Comparison of ENCODE assay signal across 19 mouse cellular contexts in the genomic region with DNA sequence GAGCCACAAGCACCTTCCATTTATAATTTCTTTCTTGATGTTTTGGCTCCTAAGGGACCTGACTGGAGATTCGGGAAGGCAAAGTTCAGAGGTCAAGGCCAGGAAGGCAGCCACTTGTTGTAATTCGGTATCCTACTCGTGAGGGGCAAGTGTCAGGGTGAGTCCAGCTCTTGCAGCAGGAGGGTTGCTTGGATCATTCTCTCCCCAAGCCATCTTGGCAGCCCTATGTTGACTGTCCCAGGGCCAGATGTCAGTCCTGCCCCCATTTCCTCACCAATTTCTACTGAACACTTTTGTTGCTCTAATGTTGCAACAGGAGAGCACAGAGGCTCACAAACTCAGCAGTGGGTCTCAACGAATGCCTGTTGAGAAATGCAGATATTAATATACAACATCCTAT. TPM values are rescaled to one million over a fixed set of nuclear protein-coding genes. Genes with fewer than 3 reads are reported as not detected.
DNase-seq lines count a peak whose midpoint lies in the region; TF ChIP-seq lines count a peak whose summit lies in the region.
"Had no signal": no experiment of that assay in that cellular context is flagged by ENCODE, and none has a peak within 500 bp of the region (broad histone marks: within the 10 kb centered on the region; RNA-seq: fewer than 3 reads in every experiment).

No protein-coding gene starts in this region.

- no peak overlapping the region for H3K4me3 ChIP-seq in heart, adult 2 months
- H3K4me3 ChIP-seq in forebrain, embryonic 10.5 days = no peak overlapping the region
- H3K4me3 ChIP-seq: forebrain, embryonic 13.5 days; heart, embryonic 15.5 days; midbrain, embryonic 13.5 days had no signal

- H3K36me3 ChIP-seq in heart, adult 2 months (ENCODE audit: control insufficient read depth, insufficient read depth, low read length) = peaks cover 9% of the 10 kb centered on the region
- no peaks in the 10 kb centered on the region for H3K36me3 ChIP-seq in forebrain, embryonic 10.5 days (replicated peaks)
- H3K36me3 ChIP-seq: heart, embryonic 15.5 days; midbrain, embryonic 13.5 days; neural tube, embryonic 13.5 days had no signal

- H3K9me3 ChIP-seq in forebrain, embryonic 10.5 days = no peaks in the 10 kb centered on the region
- H3K9me3 ChIP-seq: forebrain, embryonic 13.5 days; heart, embryonic 15.5 days; midbrain, embryonic 13.5 days; neural tube, embryonic 13.5 days had no signal

- H3K9ac ChIP-seq in heart, adult 2 months (ENCODE audit: low read depth, low read length) = no peak overlapping the region
- H3K9ac ChIP-seq: forebrain, embryonic 13.5 days; heart, embryonic 15.5 days; midbrain, embryonic 13.5 days had no signal

- peak overlapping the region; percentile 8 for H3K27ac ChIP-seq in heart, adult 2 months
- no peak overlapping the region for H3K27ac ChIP-seq in forebrain, embryonic 10.5 days
- H3K27ac ChIP-seq: forebrain, embryonic 13.5 days; midbrain, embryonic 13.5 days; neural tube, embryonic 13.5 days had no signal

- no peak for TF ChIP-seq CTCF in heart, adult 2 months (IDR thresholded peaks at IDR 0.05)

- TF ChIP-seq POLR2A in heart, adult 2 months (IDR thresholded peaks at IDR 0.05; ENCODE audit: insufficient read depth, low read depth, low read length) = no peak

- TF ChIP-seq EP300 in heart, adult 2 months (IDR thresholded peaks at IDR 0.05; ENCODE audit: insufficient read depth, low read depth, low read length) = no peak

- intact Hi-C loops in heart, adult 2 months (cut with DNase I) = no loop called here

- peaks cover 4% of the 10 kb centered on the region for H3K79me2 ChIP-seq in heart, adult 2 months (replicated peaks; ENCODE audit: control insufficient read depth, insufficient read depth, low read length)

- H3K4me1 ChIP-seq in heart, adult 2 months (ENCODE audit: control insufficient read depth, insufficient read depth, low read length) = peaks cover 34% of the 10 kb centered on the region
- H3K4me1 ChIP-seq in forebrain, embryonic 10.5 days = peaks cover 50% of the 10 kb centered on the region

- H3K27me3 ChIP-seq in heart, adult 2 months (ENCODE audit: control insufficient read depth, insufficient read depth, low read length) = no peaks in the 10 kb centered on the region
- peaks cover 18% of the 10 kb centered on the region for H3K27me3 ChIP-seq in forebrain, embryonic 10.5 days (ENCODE audit: poor library complexity, severe bottlenecking)
- H3K27me3 ChIP-seq: forebrain, embryonic 13.5 days; heart, embryonic 15.5 days; midbrain, embryonic 13.5 days; neural tube, embryonic 13.5 days; Patski had no signal

- WGBS in heart, adult 2 months = 23% methylated on average over 4 of the region's 4 CpGs
- WGBS in forebrain, embryonic 10.5 days = 74% methylated on average over 4 of the region's 4 CpGs

- peak; percentile 49 for DNase-seq in adrenal gland, adult 2 months
- DNase-seq in adrenal gland, postnatal 4 days (ENCODE audit: low spot score in 2 of 2) = no peak
- DNase-seq in heart, adult 2 months = peak in 1 of 2 experiments; percentile 33
- no peak for DNase-seq in heart, adult 8-10 months (ENCODE audit: low spot score)
- peak; percentile 39 to 42 for DNase-seq in kidney, postnatal 36 days
- no peak for DNase-seq in kidney, adult 18-20 months
- no peak for DNase-seq in forebrain, embryonic 10.5 days (ENCODE audit: extremely low spot score, low spot score)
- DNase-seq in right cerebral cortex, postnatal 4 days = no peak
- DNase-seq: cerebellum, adult 9-10 months; gastrocnemius, postnatal 25 days; kidney, postnatal 10 days; liver; spleen, adult 18-20 months; thymus, postnatal 25 days had no signal

RNA-seq across cellular contexts. Expression of gene Afap1, which starts 5.0 kb away (rescaled TPM):
- total RNA-seq in adrenal gland, adult 2 months (2021) = 10 to 100 TPM; 21.0 to 21.9 TPM
- polyA plus RNA-seq in adrenal gland, adult 2 months (2012; rRNA removed) = 13.7 TPM in 2 replicates
- 10 to 100 TPM; 34.4 to 44.0 TPM for total RNA-seq in adrenal gland, postnatal 4 days (2021)
- total RNA-seq in heart, adult 2 months (2021) = 10 to 100 TPM; 18.7 to 20.6 TPM
- 11.5 and 13.6 TPM in 2 replicates for polyA plus RNA-seq in heart, adult 2 months (2012; rRNA removed)
- total RNA-seq in heart, adult 8-10 months (2022) = 10 to 100 TPM; 16.3 to 21.5 (median 20.7) TPM
- polyA plus RNA-seq in forebrain, embryonic 10.5 days (2016; fragmentation: Nextera tagmentation; extraction: Ambion mirVana) = 12.8 and 14.3 TPM in 2 replicates

Comparison
In these comparisons a context has a peak if more than half of its experiments do, and no peak if none do; other contexts are left out.
1. DNase-seq: peak in adrenal gland, adult 2 months (single experiment) and kidney, postnatal 36 days (2 of 2); none in adrenal gland, postnatal 4 days (0 of 2), heart, adult 8-10 months (single experiment), kidney, adult 18-20 months (single experiment), forebrain, embryonic 10.5 days (single experiment) and right cerebral cortex, postnatal 4 days (single experiment).